ENCODE assay signal across 18 mouse cellular contexts in the genomic region with DNA sequence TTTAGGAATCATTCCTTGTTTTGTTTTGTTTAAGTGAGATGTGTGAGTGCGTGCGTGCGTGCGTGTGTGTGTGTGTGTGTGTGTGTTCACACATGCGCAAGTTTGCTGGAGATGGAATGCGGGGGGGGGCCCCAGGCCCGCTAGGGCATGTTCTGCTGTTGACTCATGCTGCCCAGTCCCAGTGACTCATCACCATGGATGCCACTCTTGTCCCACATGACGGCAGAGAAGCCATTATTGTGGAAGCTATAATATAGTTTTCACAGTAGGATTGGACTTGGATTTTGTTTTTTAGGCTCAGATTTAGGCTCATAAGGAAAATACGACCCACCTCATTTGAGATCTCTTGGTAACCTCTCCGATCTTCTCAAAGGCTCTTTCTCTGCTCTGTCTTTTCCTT. TPM values are rescaled to one million over a fixed set of nuclear protein-coding genes. Genes with fewer than 3 reads are reported as not detected.
DNase-seq lines count a peak whose midpoint lies in the region; ATAC-seq and TF ChIP-seq lines count a peak whose summit lies in the region.
"Had no signal": no experiment of that assay in that cellular context is flagged by ENCODE, and none has a peak within 500 bp of the region (broad histone marks: within the 10 kb centered on the region; RNA-seq: fewer than 3 reads in every experiment).

No protein-coding gene starts in this region.

- H3K4me2 ChIP-seq in lung, postnatal 0 days (replicated peaks; ENCODE audit: low read depth, low read length): no peak overlapping the region
- no peak overlapping the region for H3K4me2 ChIP-seq in embryonic facial prominence, embryonic 14.5 days (ENCODE audit: low read depth, low read length)
- H3K4me2 ChIP-seq: liver, embryonic 11.5 days; midbrain, embryonic 15.5 days; neural tube, embryonic 13.5 days had no signal

- WGBS in lung, postnatal 0 days: 81% methylated on average over 10 of the region's 10 CpGs
- 77% methylated on average over 10 of the region's 10 CpGs for WGBS in embryonic facial prominence, embryonic 14.5 days

- peak; percentile 67 for ATAC-seq in lung, postnatal 0 days
- ATAC-seq in embryonic facial prominence, embryonic 14.5 days (ENCODE audit: low read depth): no peak
- ATAC-seq: forebrain, embryonic 14.5 days; midbrain, embryonic 15.5 days; Patski had no signal

- TF ChIP-seq EP300 in lung, postnatal 0 days (IDR thresholded peaks at IDR 0.05): no peak

- peak; percentile 26 for DNase-seq in gastrocnemius, postnatal 14 days
- DNase-seq in gastrocnemius, adult 18-20 months (ENCODE audit: low spot score): no peak
- peak; percentile 37 for DNase-seq in lung, postnatal 0 days (ENCODE audit: low spot score)
- DNase-seq in lung, postnatal 25 days (ENCODE audit: low spot score): no peak
- DNase-seq in embryonic facial prominence, embryonic 14.5 days (ENCODE audit: low spot score): peak; percentile 45
- peak; percentile 77 for DNase-seq in urinary bladder, postnatal 14 days (ENCODE audit: low spot score)
- no peak for DNase-seq in frontal cortex, adult 2 months (ENCODE audit: extremely low spot score in 1 of 2, low spot score in 1 of 2)
- DNase-seq in adipocyte (ENCODE audit: low spot score): no peak
- DNase-seq: cerebellum, adult 11-12 months had no signal

- no peak overlapping the region for H3K4me3 ChIP-seq in lung, postnatal 0 days (ENCODE audit: low read depth, low read length)
- no peak overlapping the region for H3K4me3 ChIP-seq in embryonic facial prominence, embryonic 14.5 days (ENCODE audit: low read depth, low read length)
- H3K4me3 ChIP-seq: midbrain, embryonic 15.5 days; neural tube, embryonic 13.5 days had no signal

- no peak overlapping the region for H3K9ac ChIP-seq in lung, postnatal 0 days (replicated peaks; ENCODE audit: low read depth)
- H3K9ac ChIP-seq in embryonic facial prominence, embryonic 14.5 days (ENCODE audit: low read depth, low read length): no peak overlapping the region
- H3K9ac ChIP-seq: midbrain, embryonic 15.5 days; neural tube, embryonic 13.5 days had no signal

- no peak overlapping the region for H3K27ac ChIP-seq in lung, postnatal 0 days (ENCODE audit: low read length)
- no peak overlapping the region for H3K27ac ChIP-seq in embryonic facial prominence, embryonic 14.5 days (replicated peaks; ENCODE audit: low read depth, low read length)
- H3K27ac ChIP-seq: macrophage; neural tube, embryonic 13.5 days had no signal

- no peaks in the 10 kb centered on the region for H3K4me1 ChIP-seq in lung, postnatal 0 days (ENCODE audit: insufficient read depth, low read depth, low read length)
- peaks cover 7% of the 10 kb centered on the region; the same call in 1 of the 2 replicates for H3K4me1 ChIP-seq in embryonic facial prominence, embryonic 14.5 days (ENCODE audit: control insufficient read depth, insufficient read depth, low read length)

- no peaks in the 10 kb centered on the region for H3K27me3 ChIP-seq in lung, postnatal 0 days (replicated peaks; ENCODE audit: insufficient read depth, low read length)
- no peaks in the 10 kb centered on the region for H3K27me3 ChIP-seq in embryonic facial prominence, embryonic 14.5 days (replicated peaks; ENCODE audit: control insufficient read depth, insufficient read depth, low read length)
- H3K27me3 ChIP-seq: midbrain, embryonic 15.5 days; neural tube, embryonic 13.5 days; Patski had no signal

- intact Hi-C loops in gastrocnemius, postnatal 14 days (cut with DNase I; ENCODE audit: low total_unique reads): no loop called here

- TF ChIP-seq CTCF in lung, postnatal 0 days (IDR thresholded peaks at IDR 0.05): no peak

- no peaks in the 10 kb centered on the region for H3K36me3 ChIP-seq in lung, postnatal 0 days (ENCODE audit: insufficient read depth, low read length)
- H3K36me3 ChIP-seq in embryonic facial prominence, embryonic 14.5 days (ENCODE audit: control insufficient read depth, insufficient read depth, low read length): no peaks in the 10 kb centered on the region
- H3K36me3 ChIP-seq: midbrain, embryonic 15.5 days; neural tube, embryonic 13.5 days had no signal

- no peaks in the 10 kb centered on the region for H3K9me3 ChIP-seq in lung, postnatal 0 days (ENCODE audit: low read length)
- no peaks in the 10 kb centered on the region for H3K9me3 ChIP-seq in embryonic facial prominence, embryonic 14.5 days (ENCODE audit: control insufficient read depth, low read length)
- H3K9me3 ChIP-seq: midbrain, embryonic 15.5 days; neural tube, embryonic 13.5 days had no signal

RNA-seq across cellular contexts. Expression of a gene that starts 24.0 kb away (rescaled TPM):
- under 1 TPM; 0.22 to 0.59 TPM for total RNA-seq in gastrocnemius, postnatal 14 days (2021)
- total RNA-seq in gastrocnemius, adult 18-20 months (2021): not detected
- polyA plus RNA-seq in lung, postnatal 0 days (2015; fragmentation: Nextera tagmentation; extraction: Ambion mirVana): 0.26 and 0.32 TPM in 2 replicates
- 0.77 and 0.85 TPM in 2 replicates for polyA plus RNA-seq in embryonic facial prominence, embryonic 14.5 days (2014; fragmentation: Nextera tagmentation; extraction: Ambion mirVana)
- 1.0 TPM in 2 replicates for polyA plus RNA-seq in frontal cortex, adult 2 months (2012; rRNA removed)
- total RNA-seq: common myeloid progenitor, adult 5-6 weeks; gastrocnemius, adult 8-10 months; heart, postnatal 25 days had no signal
- polyA plus RNA-seq: liver, embryonic 11.5 days; macrophage had no signal

Comparison
In these comparisons a context has a peak if more than half of its experiments do, and no peak if none do; other contexts are left out.
1. DNase-seq: peak in gastrocnemius, postnatal 14 days (single experiment), lung, postnatal 0 days (single experiment), embryonic facial prominence, embryonic 14.5 days (single experiment) and urinary bladder, postnatal 14 days (single experiment); none in gastrocnemius, adult 18-20 months (single experiment), lung, postnatal 25 days (single experiment), frontal cortex, adult 2 months (0 of 2) and adipocyte (single experiment).